ENCODE assay signal across 10 mouse cellular contexts in the genomic region with DNA sequence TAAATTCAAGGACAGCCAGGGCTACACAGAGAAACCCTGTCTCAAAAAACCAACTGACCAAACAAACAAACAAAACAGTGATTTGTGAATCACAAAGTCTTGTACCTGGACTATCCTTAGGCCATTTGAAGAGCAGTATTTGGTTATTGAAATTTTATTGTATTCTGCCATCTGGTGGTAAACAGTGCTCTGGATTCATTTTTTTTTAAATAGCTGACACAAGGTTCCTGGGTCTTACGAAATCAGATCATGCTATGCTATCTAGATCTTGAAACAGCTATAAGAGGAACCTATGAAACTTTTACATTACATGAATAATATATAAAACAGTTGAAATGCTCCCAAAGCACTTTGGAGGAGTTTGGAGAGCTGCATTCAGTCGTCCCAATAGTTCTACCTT. TPM values are rescaled to one million over a fixed set of nuclear protein-coding genes. Genes with fewer than 3 reads are reported as not detected.
DNase-seq lines count a peak whose midpoint lies in the region; ATAC-seq and TF ChIP-seq lines count a peak whose summit lies in the region.
"Had no signal": no experiment of that assay in that cellular context is flagged by ENCODE, and none has a peak within 500 bp of the region (broad histone marks: within the 10 kb centered on the region; RNA-seq: fewer than 3 reads in every experiment).

No protein-coding gene starts in this region.

- peaks cover 7% of the 10 kb centered on the region; the same call in 1 of the 2 replicates for H3K4me1 ChIP-seq in liver, adult 2 months (ENCODE audit: control insufficient read depth, insufficient read depth, low read length)
- H3K4me1 ChIP-seq in liver, embryonic 12.5 days, result 0 out of 2 replicates have a peak, but pooled peaks cover 3% of the 10 kb centered on the region
- no peaks in the 10 kb centered on the region for H3K4me1 ChIP-seq in MEL (ENCODE audit: control insufficient read depth in 1 of 2, insufficient read depth in 2 of 2, low read length in 2 of 2)

- H3K27ac ChIP-seq in liver, adult 2 months (replicated peaks; ENCODE audit: insufficient read depth, low read depth, low read length), result no peak overlapping the region
- no peak overlapping the region for H3K27ac ChIP-seq in liver, embryonic 12.5 days
- no peak overlapping the region for H3K27ac ChIP-seq in MEL (ENCODE audit: control insufficient read depth, low read depth, low read length)

- peak; percentile 50; the same call in 1 of the 2 replicates for TF ChIP-seq CTCF in liver, adult 2 months (IDR thresholded peaks at IDR 0.05; ENCODE audit: low read depth, low read length)
- peak in 1 of 3 experiments; percentile 58; a peak in 2 of 6 replicates for TF ChIP-seq CTCF in MEL (IDR thresholded peaks at IDR 0.05 in 2 of 3, conservative IDR thresholded peaks at IDR 0.05 in 1 of 3; ENCODE audit: control insufficient read depth in 1 of 3, insufficient read depth in 1 of 3, low read depth in 2 of 3, low read length in 3 of 3, poor library complexity in 1 of 3, severe bottlenecking in 1 of 3)

- no peak overlapping the region for H3K9ac ChIP-seq in liver, adult 2 months (ENCODE audit: low read depth, low read length)
- H3K9ac ChIP-seq in liver, embryonic 12.5 days, result no peak overlapping the region
- no peak overlapping the region for H3K9ac ChIP-seq in MEL (ENCODE audit: control insufficient read depth, low read depth, low read length, poor library complexity, severe bottlenecking)

- TF ChIP-seq RAD21 in MEL (IDR thresholded peaks at IDR 0.05; ENCODE audit: low read depth, low read length), result peak; percentile 54

- H3K4me3 ChIP-seq in liver, adult 2 months (ENCODE audit: insufficient read depth, low read depth, low read length), result no peak overlapping the region
- H3K4me3 ChIP-seq in liver, embryonic 12.5 days, result no peak overlapping the region
- H3K4me3 ChIP-seq in MEL (ENCODE audit: control insufficient read depth in 1 of 2, insufficient read depth in 1 of 2, low read depth in 2 of 2, low read length in 2 of 2), result no peak overlapping the region

- H3K4me2 ChIP-seq in liver, embryonic 12.5 days, result no peak overlapping the region

- no peak for ATAC-seq in liver, embryonic 12.5 days

- H3K36me3 ChIP-seq in liver, adult 2 months (ENCODE audit: control insufficient read depth, insufficient read depth, low read length), result no peaks in the 10 kb centered on the region
- H3K36me3 ChIP-seq in liver, embryonic 12.5 days, result no peaks in the 10 kb centered on the region
- no peaks in the 10 kb centered on the region for H3K36me3 ChIP-seq in MEL (ENCODE audit: control insufficient read depth in 1 of 2, insufficient read depth in 2 of 2, low read length in 2 of 2)

- H3K27me3 ChIP-seq in liver, adult 2 months (ENCODE audit: control insufficient read depth, insufficient read depth, low read length), result no peaks in the 10 kb centered on the region
- H3K27me3 ChIP-seq in liver, embryonic 12.5 days (replicated peaks), result no peaks in the 10 kb centered on the region
- H3K27me3 ChIP-seq in MEL (ENCODE audit: control insufficient read depth in 1 of 2, insufficient read depth in 2 of 2, low read length in 2 of 2), result peaks cover 0 to 4% of the 10 kb centered on the region in 2 experiments; a peak in 1 of 4 replicates

- peak; percentile 69 for DNase-seq in liver, adult 2 months (ENCODE audit: extremely low read depth, low read depth, low spot score)
- peak; percentile 60 for DNase-seq in CD4-positive helper T cell, adult 2 months (ENCODE audit: low read depth, low spot score)
- peak; percentile 34 for DNase-seq in MEL (ENCODE audit: low read depth, low spot score)
- peak; percentile 28 for DNase-seq in lung, postnatal 25 days (ENCODE audit: low spot score)
- no peak for DNase-seq in urinary bladder, postnatal 25 days (ENCODE audit: low spot score)
- DNase-seq in layer of hippocampus, adult 9-11 months, result no peak
- DNase-seq: heart, postnatal 14 days had no signal

- H3K79me2 ChIP-seq in liver, adult 2 months (ENCODE audit: control insufficient read depth, insufficient read depth, low read length), result no peaks in the 10 kb centered on the region
- no peaks in the 10 kb centered on the region for H3K79me2 ChIP-seq in MEL (ENCODE audit: control insufficient read depth, insufficient read depth, low read length, poor library complexity)

- no peaks in the 10 kb centered on the region for H3K9me3 ChIP-seq in liver, embryonic 12.5 days (replicated peaks)
- H3K9me3 ChIP-seq in MEL (replicated peaks; ENCODE audit: insufficient read depth, low read length), result no peaks in the 10 kb centered on the region

- no peak for TF ChIP-seq POLR2A in liver, adult 2 months (IDR thresholded peaks at IDR 0.05; ENCODE audit: extremely low read depth, insufficient read depth, low read length)
- no peak for TF ChIP-seq POLR2A in MEL (IDR thresholded peaks at IDR 0.05; ENCODE audit: control insufficient read depth in 1 of 2, insufficient read depth in 1 of 2, low read depth in 1 of 2, low read length in 2 of 2, poor library complexity in 1 of 2)

- WGBS in liver, adult 2 months, result 53% methylated on average over 2 of the region's 2 CpGs
- WGBS in liver, embryonic 12.5 days (ENCODE audit: insufficient replicate concordance), result 54% methylated on average over 2 of the region's 2 CpGs

- no peak for TF ChIP-seq EP300 in MEL (IDR thresholded peaks at IDR 0.05; ENCODE audit: low read depth in 1 of 2, low read length in 2 of 2)

TF ChIP-seq in MEL, 35 proteins besides CTCF, POLR2A, EP300 and RAD21:
- TF ChIP-seq ZC3H11A (IDR thresholded peaks at IDR 0.05; ENCODE audit: low read depth, low read length), result peak; percentile 44; the same call in 1 of the 2 replicates
- no peak for TF ChIP-seq MAZ (IDR thresholded peaks at IDR 0.05; ENCODE audit: low read depth, low read length)
- no peak for TF ChIP-seq CHD2 (IDR thresholded peaks at IDR 0.05; ENCODE audit: low read length)
- peak; percentile 74 for TF ChIP-seq SMC3 (IDR thresholded peaks at IDR 0.05; ENCODE audit: low read depth, low read length)
- TF ChIP-seq ZNF384 (IDR thresholded peaks at IDR 0.05; ENCODE audit: low read depth, low read length), result peak; percentile 61; the same call in 1 of the 2 replicates
- TF ChIP-seq ELF1 (IDR thresholded peaks at IDR 0.05; ENCODE audit: low read depth, low read length), result no peak
- no peak for TF ChIP-seq GABPA (IDR thresholded peaks at IDR 0.05; ENCODE audit: low read depth, low read length)
- no peak for TF ChIP-seq GATA1 (IDR thresholded peaks at IDR 0.05; ENCODE audit: low read depth, low read length)
- TF ChIP-seq TCF12 (IDR thresholded peaks at IDR 0.05; ENCODE audit: low read depth, low read length), result no peak

RNA-seq across cellular contexts. Expression of a gene that starts 43.1 kb away (rescaled TPM):
- 0.07 and 0.09 TPM in 2 replicates for total RNA-seq in liver, adult 2 months (2014; rRNA removed)
- polyA plus RNA-seq in liver, adult 2 months (2012; rRNA removed), result 0.02 TPM in 1 of 2 replicates, not detected in the other
- polyA plus RNA-seq in liver, embryonic 12.5 days (2016; fragmentation: Nextera tagmentation; extraction: Ambion mirVana), result not detected in 2 replicates
- not detected in 2 replicates for total RNA-seq in MEL (2012; rRNA removed)
- polyA plus RNA-seq in MEL (2012; ENCODE audit: insufficient read depth in 1 of 2, insufficient read length in 2 of 2, low read depth in 1 of 2, low replicate concordance in 2 of 2, missing spikeins in 1 of 2), result not detected
- total RNA-seq: heart, postnatal 14 days had no signal
- polyA plus RNA-seq: adrenal gland, adult 2 months; neural tube, embryonic 11.5 days had no signal

Comparison
In these comparisons a context has a peak if more than half of its experiments do, and no peak if none do; other contexts are left out.
1. DNase-seq: peak in liver, adult 2 months (single experiment), CD4-positive helper T cell, adult 2 months (single experiment), MEL (single experiment) and lung, postnatal 25 days (single experiment); none in urinary bladder, postnatal 25 days (single experiment) and layer of hippocampus, adult 9-11 months (single experiment).